Comparison of ENCODE assay signal across 9 mouse cellular contexts in the genomic region with DNA sequence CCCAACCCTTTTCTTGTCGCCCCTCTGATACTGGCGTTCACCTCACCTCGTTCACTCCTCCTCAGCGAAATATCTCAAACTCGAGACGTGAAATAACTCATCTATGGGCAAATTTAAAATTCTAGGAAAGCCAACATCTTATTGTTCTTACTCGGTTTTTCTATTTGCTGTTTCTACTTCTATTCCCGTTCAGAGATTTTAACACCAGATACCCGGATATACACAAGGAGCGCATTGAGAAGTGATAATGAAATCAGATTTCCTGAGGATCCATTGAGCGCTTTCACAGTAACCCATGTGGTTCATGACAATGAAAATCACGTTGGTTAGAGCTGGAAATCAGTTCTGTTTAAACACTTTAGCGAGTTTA. TPM values are rescaled to one million over a fixed set of nuclear protein-coding genes. Genes with fewer than 3 reads are reported as not detected.
A peak's percentile ranks its signal among the peaks of the same experiment; 100 is the strongest.
DNase-seq lines count a peak whose midpoint lies in the region; ATAC-seq and TF ChIP-seq lines count a peak whose summit lies in the region.
"Had no signal": no experiment of that assay in that cellular context is flagged by ENCODE, and none has a peak within 500 bp of the region (broad histone marks: within the 10 kb centered on the region; RNA-seq: fewer than 3 reads in every experiment).

No protein-coding gene starts in this region.

- no peak for TF ChIP-seq RAD21 in MEL (IDR thresholded peaks at IDR 0.05; ENCODE audit: low read depth, low read length)

- no peak for TF ChIP-seq EP300 in MEL (IDR thresholded peaks at IDR 0.05; ENCODE audit: low read depth in 1 of 2, low read length in 2 of 2)

- no peak for TF ChIP-seq CTCF in MEL (IDR thresholded peaks at IDR 0.05 in 2 of 3, conservative IDR thresholded peaks at IDR 0.05 in 1 of 3; ENCODE audit: control insufficient read depth in 1 of 3, insufficient read depth in 1 of 3, low read depth in 2 of 3, low read length in 3 of 3, poor library complexity in 1 of 3, severe bottlenecking in 1 of 3)

- H3K9me3 ChIP-seq in heart, embryonic 14.5 days (ENCODE audit: control insufficient read depth, low read length): no peaks in the 10 kb centered on the region
- no peaks in the 10 kb centered on the region for H3K9me3 ChIP-seq in MEL (replicated peaks; ENCODE audit: insufficient read depth, low read length)
- no peaks in the 10 kb centered on the region for H3K9me3 ChIP-seq in hindbrain, embryonic 10.5 days
- no peaks in the 10 kb centered on the region for H3K9me3 ChIP-seq in midbrain, embryonic 11.5 days (ENCODE audit: control insufficient read depth, low read length)

- no peaks in the 10 kb centered on the region for H3K27me3 ChIP-seq in heart, embryonic 14.5 days (ENCODE audit: control insufficient read depth, insufficient read depth, low read length)
- H3K27me3 ChIP-seq in MEL (ENCODE audit: control insufficient read depth in 1 of 2, insufficient read depth in 2 of 2, low read length in 2 of 2): no peaks in the 10 kb centered on the region
- 0 out of 2 replicates have a peak, but pooled peaks cover 3% of the 10 kb centered on the region for H3K27me3 ChIP-seq in hindbrain, embryonic 10.5 days (ENCODE audit: insufficient read depth, poor library complexity, severe bottlenecking)
- H3K27me3 ChIP-seq in midbrain, embryonic 11.5 days (ENCODE audit: control insufficient read depth, insufficient read depth, low read length): no peaks in the 10 kb centered on the region
- H3K27me3 ChIP-seq: Patski had no signal

- peaks cover 34% of the 10 kb centered on the region for H3K36me3 ChIP-seq in heart, embryonic 14.5 days (ENCODE audit: control insufficient read depth, insufficient read depth, low read length)
- peaks cover 2 to 24% of the 10 kb centered on the region in 2 experiments for H3K36me3 ChIP-seq in MEL (ENCODE audit: control insufficient read depth in 1 of 2, insufficient read depth in 2 of 2, low read length in 2 of 2)
- H3K36me3 ChIP-seq in hindbrain, embryonic 10.5 days: peaks cover 36% of the 10 kb centered on the region
- H3K36me3 ChIP-seq in midbrain, embryonic 11.5 days (ENCODE audit: control insufficient read depth, insufficient read depth, low read length): peaks cover 10% of the 10 kb centered on the region

- peak overlapping the region; percentile 81 for H3K4me2 ChIP-seq in heart, embryonic 14.5 days (ENCODE audit: low read length)
- peak overlapping the region; percentile 56 for H3K4me2 ChIP-seq in midbrain, embryonic 11.5 days

- ATAC-seq in heart, embryonic 14.5 days (ENCODE audit: insufficient number of reproducible peaks, insufficient read depth, low FRiP score, low read depth): no peak
- ATAC-seq in midbrain, embryonic 11.5 days (ENCODE audit: low FRiP score): no peak

- no peak for DNase-seq in heart, postnatal 25 days (ENCODE audit: low spot score)
- DNase-seq in MEL (ENCODE audit: low read depth, low spot score): no peak
- DNase-seq in hindbrain, embryonic 10.5 days (ENCODE audit: low spot score): no peak
- DNase-seq in midbrain, embryonic 11.5 days (ENCODE audit: low spot score, missing footprints): peak; percentile 96
- no peak for DNase-seq in adrenal gland, adult 2 months
- no peak for DNase-seq in spleen, postnatal 4 days (ENCODE audit: low spot score in 2 of 2)
- no peak for DNase-seq in natural killer cell, adult 2 months (ENCODE audit: low spot score in 2 of 2)

- H3K4me3 ChIP-seq in heart, embryonic 14.5 days (ENCODE audit: control insufficient read depth in 1 of 2, insufficient read depth in 1 of 2, low read depth in 1 of 2, low read length in 2 of 2): peak overlapping the region; percentile 84 to 96
- H3K4me3 ChIP-seq in MEL (ENCODE audit: control insufficient read depth in 1 of 2, insufficient read depth in 1 of 2, low read depth in 2 of 2, low read length in 2 of 2): peak overlapping the region; percentile 72 to 89
- peak overlapping the region; percentile 81 for H3K4me3 ChIP-seq in hindbrain, embryonic 10.5 days
- peak overlapping the region; percentile 73 for H3K4me3 ChIP-seq in midbrain, embryonic 11.5 days (ENCODE audit: low read depth, low read length)

- TF ChIP-seq POLR2A in MEL (IDR thresholded peaks at IDR 0.05; ENCODE audit: control insufficient read depth in 1 of 2, insufficient read depth in 1 of 2, low read depth in 1 of 2, low read length in 2 of 2, poor library complexity in 1 of 2): no peak

- WGBS in heart, embryonic 14.5 days: 2% methylated on average over 13 of the region's 13 CpGs
- WGBS in hindbrain, embryonic 10.5 days: 2% methylated on average over 13 of the region's 13 CpGs
- WGBS in midbrain, embryonic 11.5 days: 2% methylated on average over 13 of the region's 13 CpGs

- H3K27ac ChIP-seq in heart, embryonic 14.5 days (replicated peaks in 1 of 2; ENCODE audit: control insufficient read depth in 1 of 2, insufficient read depth in 1 of 2, low read depth in 2 of 2, low read length in 2 of 2): peak overlapping the region; percentile 82 to 86
- peak overlapping the region; percentile 66 for H3K27ac ChIP-seq in MEL (ENCODE audit: control insufficient read depth, low read depth, low read length)
- peak overlapping the region; percentile 92 for H3K27ac ChIP-seq in hindbrain, embryonic 10.5 days
- peak overlapping the region; percentile 60; the same call in 1 of the 2 replicates for H3K27ac ChIP-seq in midbrain, embryonic 11.5 days (ENCODE audit: low read depth, low read length)

- H3K4me1 ChIP-seq in heart, embryonic 14.5 days (ENCODE audit: control insufficient read depth in 2 of 2, insufficient read depth in 2 of 2, low read length in 2 of 2): peaks cover 5 to 20% of the 10 kb centered on the region in 2 experiments
- peaks cover 2 to 9% of the 10 kb centered on the region in 2 experiments for H3K4me1 ChIP-seq in MEL (ENCODE audit: control insufficient read depth in 1 of 2, insufficient read depth in 2 of 2, low read length in 2 of 2)
- peaks cover 21% of the 10 kb centered on the region for H3K4me1 ChIP-seq in hindbrain, embryonic 10.5 days (replicated peaks)
- H3K4me1 ChIP-seq in midbrain, embryonic 11.5 days (ENCODE audit: control insufficient read depth, insufficient read depth, low read length): peaks cover 11% of the 10 kb centered on the region; the same call in 1 of the 2 replicates

- H3K79me2 ChIP-seq in MEL (ENCODE audit: control insufficient read depth, insufficient read depth, low read length, poor library complexity): peaks cover 14% of the 10 kb centered on the region

- intact Hi-C loops in heart, postnatal 25 days (cut with DNase I): no loop called here

- peak overlapping the region; percentile 95 for H3K9ac ChIP-seq in heart, embryonic 14.5 days (ENCODE audit: low read length)
- H3K9ac ChIP-seq in MEL (ENCODE audit: control insufficient read depth, low read depth, low read length, poor library complexity, severe bottlenecking): peak overlapping the region; percentile 86
- H3K9ac ChIP-seq in midbrain, embryonic 11.5 days (ENCODE audit: low read length): peak overlapping the region; percentile 83

TF ChIP-seq in MEL, 35 proteins besides CTCF, POLR2A, EP300 and RAD21 (continues in another document):
- TF ChIP-seq UBTF (IDR thresholded peaks at IDR 0.05; ENCODE audit: borderline replicate concordance, insufficient read depth, low read depth, low read length): no peak
- TF ChIP-seq RCOR1 (IDR thresholded peaks at IDR 0.05; ENCODE audit: low read depth, low read length): peak; percentile 42; the same call in 1 of the 2 replicates

RNA-seq across cellular contexts. Expression of a gene that starts 0.7 kb away (rescaled TPM):
- polyA plus RNA-seq in heart, embryonic 14.5 days (2014; fragmentation: Nextera tagmentation; extraction: Ambion mirVana): 277 and 286 TPM in 2 replicates
- 100 to 1,000 TPM; 187 to 188 TPM for total RNA-seq in heart, postnatal 25 days (2021)
- 85.7 and 91.5 TPM in 2 replicates for total RNA-seq in MEL (2012; rRNA removed)
- polyA plus RNA-seq in MEL (2012; ENCODE audit: insufficient read depth in 1 of 2, insufficient read length in 2 of 2, low read depth in 1 of 2, low replicate concordance in 2 of 2, missing spikeins in 1 of 2): 100 to 1,000 TPM in 1 of 2 experiments, not detected in 1; 167 TPM
- 234 and 244 TPM in 2 replicates for polyA plus RNA-seq in hindbrain, embryonic 10.5 days (2016; fragmentation: Nextera tagmentation; extraction: Ambion mirVana)
- 257 and 260 TPM in 2 replicates for polyA plus RNA-seq in midbrain, embryonic 11.5 days (2014; fragmentation: Nextera tagmentation; extraction: Ambion mirVana)
- 100 to 1,000 TPM; 264 to 267 TPM for total RNA-seq in adrenal gland, adult 2 months (2021)
- 28.9 and 36.0 TPM in 2 replicates for polyA plus RNA-seq in adrenal gland, adult 2 months (2012; rRNA removed)

RNA-seq across cellular contexts. Expression of a gene that starts 38.0 kb away (rescaled TPM):
- 19.4 and 22.2 TPM in 2 replicates for polyA plus RNA-seq in heart, embryonic 14.5 days (2014; fragmentation: Nextera tagmentation; extraction: Ambion mirVana)
- 1 to 10 TPM; 3.6 to 4.1 TPM for total RNA-seq in heart, postnatal 25 days (2021)
- total RNA-seq in MEL (2012; rRNA removed): not detected in 2 replicates
- polyA plus RNA-seq in MEL (2012; ENCODE audit: insufficient read depth in 1 of 2, insufficient read length in 2 of 2, low read depth in 1 of 2, low replicate concordance in 2 of 2, missing spikeins in 1 of 2): not detected
- 2.4 and 9.6 TPM in 2 replicates for polyA plus RNA-seq in hindbrain, embryonic 10.5 days (2016; fragmentation: Nextera tagmentation; extraction: Ambion mirVana)
- 12.3 and 13.1 TPM in 2 replicates for polyA plus RNA-seq in midbrain, embryonic 11.5 days (2014; fragmentation: Nextera tagmentation; extraction: Ambion mirVana)
- total RNA-seq in adrenal gland, adult 2 months (2021): 1 to 10 TPM; 1.6 to 1.9 TPM
- polyA plus RNA-seq in adrenal gland, adult 2 months (2012; rRNA removed): 13.8 and 19.6 TPM in 2 replicates

RNA-seq across cellular contexts. Expression of a gene that starts 56.9 kb away (rescaled TPM):
- polyA plus RNA-seq in heart, embryonic 14.5 days (2014; fragmentation: Nextera tagmentation; extraction: Ambion mirVana): 20.6 and 24.8 TPM in 2 replicates
- total RNA-seq in heart, postnatal 25 days (2021): 10 to 100 TPM; 18.0 to 22.2 TPM
- 18.0 and 21.9 TPM in 2 replicates for total RNA-seq in MEL (2012; rRNA removed)
- 10 to 100 TPM in 1 of 2 experiments, not detected in 1; 23.1 TPM for polyA plus RNA-seq in MEL (2012; ENCODE audit: insufficient read depth in 1 of 2, insufficient read length in 2 of 2, low read depth in 1 of 2, low replicate concordance in 2 of 2, missing spikeins in 1 of 2)
- 55.9 and 56.8 TPM in 2 replicates for polyA plus RNA-seq in hindbrain, embryonic 10.5 days (2016; fragmentation: Nextera tagmentation; extraction: Ambion mirVana)
- 45.3 and 48.8 TPM in 2 replicates for polyA plus RNA-seq in midbrain, embryonic 11.5 days (2014; fragmentation: Nextera tagmentation; extraction: Ambion mirVana)
- 10 to 100 TPM; 30.0 to 31.2 TPM for total RNA-seq in adrenal gland, adult 2 months (2021)
- polyA plus RNA-seq in adrenal gland, adult 2 months (2012; rRNA removed): 15.6 and 20.2 TPM in 2 replicates

RNA-seq across cellular contexts. Expression of a gene that starts 57.0 kb away (rescaled TPM):
- 410 and 423 TPM in 2 replicates for polyA plus RNA-seq in heart, embryonic 14.5 days (2014; fragmentation: Nextera tagmentation; extraction: Ambion mirVana)
- 100 to 1,000 TPM; 854 to 889 TPM for total RNA-seq in heart, postnatal 25 days (2021)
- total RNA-seq in MEL (2012; rRNA removed): 134 and 137 TPM in 2 replicates
- polyA plus RNA-seq in MEL (2012; ENCODE audit: insufficient read depth in 1 of 2, insufficient read length in 2 of 2, low read depth in 1 of 2, low replicate concordance in 2 of 2, missing spikeins in 1 of 2): 100 to 1,000 TPM in 1 of 2 experiments, not detected in 1; 193 TPM
- 189 and 220 TPM in 2 replicates for polyA plus RNA-seq in hindbrain, embryonic 10.5 days (2016; fragmentation: Nextera tagmentation; extraction: Ambion mirVana)
- polyA plus RNA-seq in midbrain, embryonic 11.5 days (2014; fragmentation: Nextera tagmentation; extraction: Ambion mirVana): 200 and 204 TPM in 2 replicates
- 100 to 1,000 TPM; 337 to 401 TPM for total RNA-seq in adrenal gland, adult 2 months (2021)
- 176 and 178 TPM in 2 replicates for polyA plus RNA-seq in adrenal gland, adult 2 months (2012; rRNA removed)
